Mouse (Mus musculus): ENCODE results near the gene Pla2g6.

- TF ChIP-seq CTCF (IDR thresholded peaks at IDR 0.05; ENCODE audit: low read depth) (no peak), EP300 (IDR thresholded peaks at IDR 0.05; ENCODE audit: low read depth) (no peak)
These were observed 82.9 kb downstream of the Pla2g6 start for GRCm38 (mm10) chr15:79245321-79245720.

All from heart, postnatal 0 days (tissue).